Mouse (Mus musculus) brown adipose tissue, adult 24 weeks (tissue): ENCODE results near the gene Brk1. TPM values are rescaled to one million over a fixed set of nuclear protein-coding genes. Genes with fewer than 3 reads are reported as not detected.
A peak's percentile ranks its signal among the peaks of the same experiment; 100 is the strongest.

Experiments
- H3K27ac ChIP-seq: fragments of 200-500 bp; replicated peaks from 2 replicates; pipeline ENCODE4 v1.5.1; 2012; ENCODE audit warnings: low read depth, mild to moderate bottlenecking, low read length
- H3K4me1 ChIP-seq: fragments of 200-500 bp; 2 replicates; pipeline ENCODE4 v1.6.1; 2012; ENCODE audit warnings: low read length, mixed read lengths; ENCODE audit not compliant: control insufficient read depth, insufficient read depth, insufficient read length
- H3K4me3 ChIP-seq: fragments of 200-500 bp; 2 replicates; pipeline ENCODE4 v1.5.1; 2012; ENCODE audit warnings: low read depth, mild to moderate bottlenecking, low read length, moderate library complexity; ENCODE audit not compliant: insufficient read depth
- polyA plus RNA-seq: library from polyadenylated mRNA; stranded (reverse); fragments of >200 nt; gene quantifications from 2 replicates; pipeline ENCODE4 v1.2.4, GENCODE M21; 2012; ENCODE audit not compliant: missing spikeins, insufficient read depth, insufficient read length

Brk1 gene
- polyA plus RNA-seq, 1 experiment, result 192 TPM

GRCm38 (mm10) chr6:113643021-113643420 lies 38.4 kb downstream of the Brk1 start:
- no peak overlapping the region for H3K4me3 ChIP-seq
- peaks cover 45% of the 10 kb centered on the region for H3K4me1 ChIP-seq
- H3K27ac ChIP-seq, result peak overlapping the region; percentile 71

- Histone ChIP-seq H3K27ac (peak overlapping the region; percentile 98), H3K4me3 (no peak overlapping the region)
Observed at GRCm38 (mm10) chr6:113643967-113644366, 39.4 kb downstream of the Brk1 start.

GRCm38 (mm10) chr6:113644808-113645207 lies 40.2 kb downstream of the Brk1 start:
- Histone ChIP-seq H3K4me1 (peaks cover 48% of the 10 kb centered on the region), H3K27ac (peak overlapping the region; percentile 98), H3K4me3 (peak overlapping the region; percentile 8; the same call in 1 of the 2 replicates)

More at GRCm38 (mm10) chr6:113643967-113644366, 39.4 kb downstream of the Brk1 start:
- H3K4me1 ChIP-seq, result peaks cover 49% of the 10 kb centered on the region

- peak overlapping the region; percentile 4; the same call in 1 of the 2 replicates for H3K27ac ChIP-seq
- H3K4me1 ChIP-seq, result peaks cover 50% of the 10 kb centered on the region
- no peak overlapping the region for H3K4me3 ChIP-seq
Observed at GRCm38 (mm10) chr6:113649346-113650196, 45.0 kb downstream of the Brk1 start.

GRCm38 (mm10) chr6:113650197-113650640 lies 45.6 kb downstream of the Brk1 start:
- peaks cover 52% of the 10 kb centered on the region for H3K4me1 ChIP-seq
- H3K4me3 ChIP-seq, result no peak overlapping the region
- H3K27ac ChIP-seq, result peak overlapping the region; percentile 61

- H3K4me3 ChIP-seq, result no peak overlapping the region
- peaks cover 48% of the 10 kb centered on the region for H3K4me1 ChIP-seq
- peak overlapping the region; percentile 94 for H3K27ac ChIP-seq
Observed at GRCm38 (mm10) chr6:113651626-113652025, 47.1 kb downstream of the Brk1 start.

GRCm38 (mm10) chr6:113653551-113653950 lies 49.0 kb downstream of the Brk1 start:
- peaks cover 56% of the 10 kb centered on the region for H3K4me1 ChIP-seq
- no peak overlapping the region for H3K4me3 ChIP-seq
- H3K27ac ChIP-seq, result peak overlapping the region; percentile 84

GRCm38 (mm10) chr6:113654102-113654501 lies 49.5 kb downstream of the Brk1 start:
- Histone ChIP-seq H3K4me3 (no peak overlapping the region), H3K27ac (peak overlapping the region; percentile 84), H3K4me1 (peaks cover 57% of the 10 kb centered on the region)

- H3K4me1 ChIP-seq, result peaks cover 59% of the 10 kb centered on the region
- H3K27ac ChIP-seq, result peak overlapping the region; percentile 84
- H3K4me3 ChIP-seq, result no peak overlapping the region
Observed at GRCm38 (mm10) chr6:113654753-113655397, 50.3 kb downstream of the Brk1 start.

GRCm38 (mm10) chr6:113655475-113655874 lies 50.9 kb downstream of the Brk1 start:
- Histone ChIP-seq H3K4me1 (peaks cover 57% of the 10 kb centered on the region), H3K4me3 (no peak overlapping the region), H3K27ac (peak overlapping the region; percentile 84)

GRCm38 (mm10) chr6:113656847-113657246 lies 52.3 kb downstream of the Brk1 start:
- Histone ChIP-seq H3K4me3 (no peak overlapping the region), H3K27ac (peak overlapping the region; percentile 91), H3K4me1 (peaks cover 58% of the 10 kb centered on the region)

GRCm38 (mm10) chr6:113658226-113658625 lies 53.7 kb downstream of the Brk1 start:
- H3K27ac ChIP-seq, result peak overlapping the region; percentile 91
- H3K4me1 ChIP-seq, result peaks cover 65% of the 10 kb centered on the region
- H3K4me3 ChIP-seq, result no peak overlapping the region

GRCm38 (mm10) chr6:113659648-113660491 lies 55.3 kb downstream of the Brk1 start:
- no peak overlapping the region for H3K4me3 ChIP-seq
- H3K4me1 ChIP-seq, result peaks cover 53% of the 10 kb centered on the region
- H3K27ac ChIP-seq, result peak overlapping the region; percentile 91

GRCm38 (mm10) chr6:113660492-113661352 lies 56.1 kb downstream of the Brk1 start:
- H3K4me1 ChIP-seq, result peaks cover 56% of the 10 kb centered on the region
- H3K27ac ChIP-seq, result peak overlapping the region; percentile 91
- H3K4me3 ChIP-seq, result no peak overlapping the region
